In genomic region chr17:43977572-43977971, GRCm38 (mm10) we compare ENCODE assay signal across 15 mouse cellular contexts.
"Had no signal": no experiment of that assay in that cellular context is flagged by ENCODE, and none has a peak within 500 bp of the region (broad histone marks: within the 10 kb centered on the region; RNA-seq: fewer than 3 reads in every experiment).

No protein-coding gene starts in this region.

- H3K27ac ChIP-seq: neural tube, embryonic 15.5 days; stomach, embryonic 15.5 days; stomach, postnatal 0 days had no signal

- H3K4me3 ChIP-seq: neural tube, embryonic 15.5 days; stomach, embryonic 15.5 days had no signal

- DNase-seq: retina, postnatal 1 day; right cerebral cortex, adult 18-20 months; right cerebral cortex, postnatal 14 days; right cerebral cortex, postnatal 25 days; right cerebral cortex, postnatal 4 days; spleen, adult 18-20 months; thymus, adult 18-20 months; thymus, adult 2 months; thymus, postnatal 14 days; thymus, postnatal 25 days; thymus, postnatal 36 days; thymus, postnatal 4 days had no signal
